Mouse (Mus musculus) E14TG2a.4 (cell line): ENCODE results near the gene Sapcd2.

Source experiments
- CTCF ChIP-seq: conservative IDR thresholded peaks from 2 replicates; pipeline ENCODE4 v1.5.1; 2014; ENCODE audit warnings: low read length
- NANOG ChIP-seq: IDR thresholded peaks from 2 replicates; pipeline ENCODE4 v1.6.1; 2014; ENCODE audit warnings: borderline replicate concordance, low read length, mixed read lengths
- POU5F1 ChIP-seq: IDR thresholded peaks from 2 replicates; pipeline ENCODE4 v1.6.1; 2014; ENCODE audit warnings: low read length, borderline replicate concordance

DNA sequence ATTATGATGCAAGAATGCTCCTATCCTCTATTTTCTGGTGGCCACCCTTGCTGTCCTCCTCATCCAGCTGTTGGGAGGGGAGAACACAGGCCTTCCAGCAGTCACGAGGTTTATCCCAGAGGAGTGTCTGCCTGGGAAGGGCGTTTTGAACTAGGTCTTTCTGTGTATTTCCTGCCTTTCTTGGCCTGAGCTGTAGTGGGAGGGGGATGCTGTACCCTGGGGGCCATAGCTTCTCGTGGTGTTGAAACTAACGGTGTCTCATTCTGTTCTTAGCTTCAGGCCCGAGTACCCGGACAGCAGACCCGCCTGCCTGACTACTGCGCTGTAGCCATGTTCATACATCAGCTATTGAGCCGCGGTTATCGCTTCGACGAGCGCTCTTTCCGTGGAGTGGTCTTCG lies 28.2 kb downstream of the Sapcd2 start:
- TF ChIP-seq CTCF (no peak), POU5F1 (no peak), NANOG (no peak)
